Mouse (Mus musculus): ENCODE measurements around the gene Pknox2.

The Pknox2 gene

DNA sequence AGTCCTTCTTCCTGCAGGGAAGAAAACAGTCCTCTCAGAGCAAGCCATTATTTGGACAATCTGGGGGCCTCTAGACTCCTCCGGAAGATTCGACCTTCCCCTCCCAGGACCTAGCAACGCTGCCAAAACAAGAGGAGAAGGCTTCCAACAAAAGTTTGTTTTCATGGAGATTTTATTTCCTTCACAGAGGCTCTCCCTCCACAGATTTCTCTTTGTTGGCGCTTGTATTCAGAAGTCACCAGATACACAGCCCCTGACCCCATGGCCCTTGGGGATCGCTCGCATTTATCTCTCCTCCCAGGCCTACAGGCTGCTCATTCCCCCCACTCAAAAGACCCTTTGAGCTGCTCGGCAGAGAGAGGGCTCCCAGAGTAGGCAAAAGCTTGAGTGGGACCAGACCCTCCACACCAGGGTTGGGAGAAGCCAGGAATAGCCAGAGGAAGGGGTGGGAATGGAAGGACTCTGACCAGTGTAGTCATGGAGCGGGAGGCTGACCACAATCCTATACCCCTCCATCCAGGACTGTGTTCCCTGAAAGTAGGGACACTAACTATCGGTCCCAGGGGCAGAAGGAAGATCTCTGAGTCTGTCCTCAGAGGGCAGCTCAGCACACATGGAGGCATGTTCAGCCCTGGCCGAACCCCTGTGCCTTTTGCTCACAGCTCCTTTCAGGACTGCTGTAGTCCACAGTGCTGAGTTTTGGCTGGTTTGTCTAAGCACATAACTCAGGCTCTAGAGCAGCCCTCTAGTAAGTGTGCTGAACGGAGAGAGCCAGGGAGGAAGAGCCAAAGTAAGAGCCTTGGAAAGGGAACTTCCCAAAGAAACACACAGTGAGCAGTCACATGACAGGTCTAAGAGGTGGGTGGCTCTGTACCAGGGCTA lies 45.9 kb downstream of the Pknox2 start:
- ATAC-seq (ENCODE audit: low TSS enrichment): no peak

DNA sequence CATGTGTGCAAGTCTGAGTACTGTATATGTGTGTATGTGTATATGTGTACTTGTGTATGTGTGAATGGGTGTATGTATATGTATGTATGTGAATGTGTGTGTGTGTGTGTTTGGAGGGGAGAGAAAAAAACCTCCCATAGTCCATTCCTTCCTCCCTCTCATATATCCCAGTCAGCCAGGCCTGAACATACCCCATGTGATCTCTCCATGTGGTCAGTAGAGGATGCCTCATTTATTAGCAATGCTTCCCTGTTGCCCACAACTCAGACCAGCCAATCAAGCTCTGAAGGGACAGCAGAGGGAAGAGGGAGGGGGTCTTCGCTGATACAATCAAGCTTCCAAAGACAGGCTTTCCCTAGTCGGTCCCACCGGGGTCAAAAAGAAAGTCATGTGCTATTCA lies 47.6 kb downstream of the Pknox2 start:
- no peak for ATAC-seq (ENCODE audit: low TSS enrichment)

DNA sequence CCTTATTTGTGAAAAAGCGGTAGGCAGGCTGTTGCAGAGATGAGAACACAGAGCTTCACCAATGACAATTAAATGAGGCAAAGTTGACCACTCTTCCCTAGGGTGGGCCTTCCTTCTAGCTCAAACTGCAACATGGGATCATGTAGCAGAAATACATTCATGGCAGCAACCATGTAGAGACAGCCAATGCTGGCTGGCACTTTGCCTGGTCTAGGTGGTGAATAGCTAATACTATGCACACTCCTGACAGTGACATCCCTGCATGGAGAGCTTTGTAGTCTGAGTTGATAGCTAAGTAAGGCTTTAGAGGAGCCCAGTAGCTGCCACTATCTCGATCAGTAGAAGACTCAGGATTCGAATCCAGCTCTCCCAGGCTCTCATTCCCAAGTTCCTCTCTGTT lies 48.6 kb downstream of the Pknox2 start:
- no peak for ATAC-seq (ENCODE audit: low TSS enrichment)

DNA sequence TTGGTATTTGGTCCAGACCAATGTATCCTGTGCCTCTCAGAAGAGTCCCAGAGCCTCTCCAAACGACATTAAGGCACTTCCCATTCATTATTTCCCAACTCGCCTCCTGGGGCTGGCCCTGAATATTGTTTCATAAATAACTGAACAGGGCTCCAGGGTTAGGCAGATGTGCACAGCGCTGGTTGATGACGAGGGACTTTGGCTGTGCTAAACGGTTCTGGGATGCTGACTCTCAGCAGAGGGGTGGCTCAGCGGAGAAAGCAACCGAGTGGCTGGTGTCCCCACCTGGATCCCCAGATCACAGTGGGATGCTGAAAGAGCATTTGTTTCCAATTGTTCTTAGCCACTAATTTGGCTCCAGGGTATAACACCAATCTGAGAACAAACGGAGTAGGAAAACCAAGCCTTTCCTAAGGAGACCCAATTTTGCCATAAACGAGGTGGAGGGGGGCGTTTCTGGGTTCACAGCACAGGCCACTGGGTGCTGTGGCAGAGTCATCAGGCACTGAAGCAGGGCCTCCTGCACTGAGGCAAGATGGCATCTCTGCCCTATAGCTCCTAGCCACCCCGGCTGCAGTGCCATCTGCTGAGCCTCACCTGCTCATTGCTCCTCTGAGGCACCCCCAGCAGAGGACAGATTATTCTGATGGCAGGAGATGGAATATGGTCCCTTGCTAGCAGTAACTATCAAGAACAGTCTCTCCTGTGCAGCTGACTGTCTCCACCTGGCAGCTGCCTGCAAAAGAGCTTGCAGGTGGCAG lies 52.8 kb downstream of the Pknox2 start:
- no peak for ATAC-seq (ENCODE audit: low TSS enrichment)

DNA sequence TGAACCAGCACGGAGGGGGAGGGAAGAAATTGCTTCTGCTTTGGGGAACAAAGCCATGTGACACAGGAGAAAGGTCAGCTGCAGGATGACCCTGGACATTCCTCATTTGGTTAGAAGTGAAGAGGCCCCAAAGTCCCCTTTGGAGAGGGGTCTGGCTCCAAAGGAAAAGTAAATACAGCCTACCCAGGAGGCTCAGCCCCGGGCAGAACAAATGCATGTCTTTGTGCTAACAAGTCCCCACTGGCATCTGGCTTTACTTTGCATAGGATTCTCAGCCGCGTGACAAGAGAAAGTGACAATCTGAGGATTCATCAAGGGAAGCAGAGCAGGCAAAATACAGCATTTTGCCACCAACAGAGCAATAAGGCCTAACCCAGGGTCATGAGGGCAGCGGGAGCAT lies 54.1 kb downstream of the Pknox2 start:
- no peak for ATAC-seq (ENCODE audit: low TSS enrichment)

DNA sequence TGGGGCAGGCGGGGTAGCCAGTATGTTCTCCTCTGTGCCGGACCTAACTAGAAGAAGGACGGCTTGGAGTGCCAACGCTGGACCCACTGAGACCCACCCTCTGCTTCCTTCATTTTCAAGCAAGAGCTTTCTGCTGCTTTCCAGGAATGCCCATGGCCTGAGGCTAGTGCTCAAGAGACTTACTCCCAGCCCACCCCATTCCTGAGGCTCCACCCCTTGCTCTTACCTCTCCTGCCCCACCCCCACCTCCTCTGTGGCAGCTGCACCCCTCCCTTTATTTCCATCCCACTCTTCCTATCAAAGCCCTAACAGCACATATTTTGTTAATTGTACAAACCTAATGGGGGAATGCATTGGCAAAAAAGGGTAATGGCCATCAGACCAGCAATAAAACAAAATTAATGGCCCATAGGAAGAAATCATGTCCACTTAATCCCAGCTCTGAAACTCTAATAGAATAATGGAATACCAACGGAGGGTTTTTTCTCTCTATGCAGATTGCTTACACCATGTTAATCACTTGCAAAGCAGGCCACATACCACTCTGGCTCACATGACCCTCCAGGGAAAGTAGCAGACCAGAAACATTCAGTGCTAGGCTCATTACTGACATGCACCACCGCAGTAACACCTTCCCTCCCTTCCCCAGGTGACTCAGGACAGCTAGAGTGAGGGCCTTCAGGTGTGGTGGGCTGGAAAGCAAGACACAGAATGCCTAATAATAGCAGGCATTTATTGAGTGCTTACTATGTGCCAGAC lies 57.1 kb downstream of the Pknox2 start:
- no peak for ATAC-seq (ENCODE audit: low TSS enrichment)

DNA sequence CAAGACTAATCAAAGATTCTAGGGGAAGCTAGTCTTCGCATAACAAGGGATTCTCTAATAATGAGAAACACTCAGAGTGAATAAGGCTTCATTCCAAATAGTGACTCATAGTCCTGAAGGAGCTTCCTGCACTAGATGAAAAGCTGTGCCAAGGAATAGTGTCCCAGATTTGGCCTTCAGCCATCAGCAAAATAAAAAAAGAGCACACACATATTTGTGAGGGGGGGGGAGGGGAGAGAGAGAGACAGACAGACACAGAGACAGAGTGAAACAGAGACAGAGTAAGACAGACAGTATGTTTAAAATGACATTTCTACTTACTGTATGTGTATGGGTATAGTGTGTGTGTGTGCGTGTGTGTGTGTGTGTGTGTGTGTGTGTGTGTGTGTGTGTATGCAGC lies 61.8 kb downstream of the Pknox2 start:
- ATAC-seq (ENCODE audit: low TSS enrichment): peak; percentile 72; the same call in 1 of the 2 replicates

DNA sequence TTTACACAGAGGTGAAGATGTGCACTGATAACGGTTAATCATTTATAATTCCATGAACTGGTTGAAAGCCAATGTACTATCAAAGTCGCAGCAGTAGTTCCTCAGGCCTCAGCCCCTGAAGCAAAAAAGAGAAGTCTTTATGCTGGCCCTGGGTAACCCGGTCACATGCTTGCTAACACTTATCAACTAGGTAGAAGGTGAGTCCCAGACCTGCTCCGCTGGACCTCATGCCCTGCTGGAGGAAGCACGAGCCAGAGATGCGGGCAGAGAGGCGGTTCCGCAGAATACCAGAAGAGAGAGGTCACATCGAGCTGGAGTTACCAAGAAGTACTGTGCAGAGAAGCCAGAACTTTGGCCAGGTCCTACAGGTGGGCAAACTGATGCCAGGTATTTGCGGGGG lies 65.0 kb downstream of the Pknox2 start:
- no peak for ATAC-seq (ENCODE audit: low TSS enrichment)

DNA sequence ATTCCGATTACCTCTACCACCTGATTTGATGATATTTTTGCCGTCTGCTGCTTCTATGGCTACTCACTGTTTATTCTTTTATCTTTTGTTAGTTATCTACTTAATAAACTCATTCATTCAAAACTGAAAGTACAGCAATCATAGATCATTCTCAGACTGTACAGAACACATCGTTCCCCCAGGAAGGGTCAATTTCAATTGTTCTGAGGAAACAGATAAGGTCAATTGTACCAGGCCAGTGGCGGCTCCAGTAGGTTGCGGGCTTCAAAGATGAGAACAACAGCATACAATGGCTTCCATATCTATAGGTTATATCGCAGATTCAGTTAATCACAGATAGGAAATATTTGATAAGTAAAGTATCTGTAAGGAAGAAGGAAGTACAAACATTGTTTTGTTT lies 66.9 kb downstream of the Pknox2 start:
- ATAC-seq (ENCODE audit: low TSS enrichment): no peak

DNA sequence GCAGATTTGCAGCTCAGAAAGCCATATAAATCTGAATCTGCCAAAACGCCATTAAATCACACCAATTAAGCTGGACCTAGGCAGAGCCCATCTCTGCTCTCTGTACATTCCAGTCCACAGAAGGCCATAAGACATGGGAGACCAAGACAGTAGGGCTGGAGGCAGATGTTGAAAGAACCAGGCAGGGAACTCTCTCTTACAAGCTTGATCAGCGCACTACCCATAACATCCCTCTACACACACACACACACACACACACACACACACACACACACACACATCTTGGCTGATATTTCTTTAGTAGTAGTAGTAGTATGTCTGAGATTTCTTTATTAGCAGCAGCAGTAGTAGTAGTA lies 70.2 kb downstream of the Pknox2 start:
- ATAC-seq (ENCODE audit: low TSS enrichment): no peak; the same call in 1 of the 2 replicates

DNA sequence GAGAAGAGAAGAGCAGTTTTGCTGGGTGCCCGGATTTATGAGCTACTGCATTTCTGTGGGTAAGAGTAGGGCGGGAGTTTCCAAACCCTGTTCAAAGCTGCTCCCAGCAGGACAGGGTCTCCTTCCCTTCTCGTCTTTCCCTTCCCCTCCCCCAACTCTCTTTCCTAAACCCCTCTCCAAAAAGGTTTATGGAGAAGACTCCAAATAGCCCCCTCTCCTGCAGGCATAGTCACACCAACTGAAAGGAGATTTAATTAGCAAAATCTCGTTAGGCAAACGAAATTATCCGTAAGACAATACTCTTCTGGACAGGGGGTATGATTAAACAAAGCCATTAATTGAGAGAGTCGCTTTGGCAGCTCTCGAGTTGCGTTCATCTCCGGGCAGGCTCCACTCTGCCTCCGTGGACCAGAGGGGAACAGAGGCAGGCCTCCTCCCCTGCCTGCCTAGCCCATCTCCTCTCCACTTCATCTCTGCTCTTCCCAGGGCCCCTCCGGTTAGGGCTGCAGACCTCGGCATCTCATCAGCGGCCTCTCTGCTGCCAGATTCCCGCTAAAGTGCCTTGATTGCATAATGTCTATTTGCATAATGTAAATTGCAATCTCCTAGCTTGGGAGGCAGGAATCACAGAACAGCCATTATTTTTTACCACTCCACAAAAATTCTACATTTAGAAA lies 70.7 kb downstream of the Pknox2 start:
- peak; percentile 79 for ATAC-seq (ENCODE audit: low TSS enrichment)

DNA sequence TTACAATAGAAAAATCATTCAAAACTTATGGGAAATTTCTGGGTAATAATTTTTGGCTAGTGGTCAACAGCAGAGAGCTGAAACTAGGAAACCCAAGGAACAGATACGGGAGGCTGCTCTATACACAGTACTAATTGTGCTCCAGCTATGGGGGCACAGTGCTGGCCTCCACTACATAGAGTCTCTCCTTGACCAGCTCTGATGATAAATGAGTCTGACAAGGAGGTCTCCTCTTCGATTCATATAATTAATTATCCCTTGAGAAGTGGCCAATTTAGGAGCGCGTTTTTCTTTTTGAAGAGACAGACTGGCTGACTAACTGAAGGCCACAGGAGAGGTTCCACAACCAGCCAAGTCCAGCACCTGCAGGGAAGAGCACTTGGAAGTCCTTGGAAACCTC lies 71.3 kb downstream of the Pknox2 start:
- no peak for ATAC-seq (ENCODE audit: low TSS enrichment)

DNA sequence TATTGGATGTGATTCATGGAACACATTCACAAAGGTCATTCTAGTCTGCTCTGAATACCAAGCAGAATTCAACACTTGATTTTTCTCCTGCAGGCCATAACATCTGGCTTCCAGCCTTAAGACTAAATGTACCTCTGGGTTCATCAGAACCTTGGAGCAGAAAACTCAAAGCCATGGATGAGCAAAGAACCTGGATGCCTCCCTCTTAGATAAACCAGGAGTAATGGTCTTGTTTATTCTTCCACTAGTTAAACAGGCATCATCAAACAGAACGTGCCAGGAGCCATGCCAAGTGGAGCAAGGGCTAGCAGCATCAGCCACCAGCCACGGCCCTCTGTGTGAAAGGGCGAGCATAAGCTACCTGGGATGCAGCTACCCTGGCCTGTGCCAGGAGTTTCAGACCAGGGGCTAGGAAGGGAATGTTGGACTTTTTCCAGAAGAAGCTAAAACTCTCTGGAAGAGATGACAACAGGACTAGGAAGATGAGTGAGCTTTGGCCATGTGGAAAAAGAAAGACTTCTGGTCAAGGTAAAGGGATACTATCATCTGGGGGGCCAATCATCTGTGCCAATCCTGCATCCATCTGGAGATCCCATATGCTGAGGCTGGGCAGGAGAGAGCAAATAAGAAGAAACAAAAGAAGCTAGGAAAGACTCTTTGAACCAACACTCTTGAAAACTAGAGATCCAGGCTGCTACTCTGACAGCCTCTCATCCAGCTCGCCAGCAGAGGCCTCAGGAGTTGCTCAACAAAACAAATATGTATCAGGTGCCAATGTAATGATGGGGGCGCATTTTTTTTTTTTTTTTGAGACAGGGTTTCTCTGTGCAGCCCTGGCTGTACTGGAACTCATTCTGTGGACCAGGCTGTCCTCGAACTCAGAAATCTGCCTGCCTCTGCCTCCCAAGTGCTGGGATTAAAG lies 77.6 kb downstream of the Pknox2 start:
- no peak for ATAC-seq (ENCODE audit: low TSS enrichment)

DNA sequence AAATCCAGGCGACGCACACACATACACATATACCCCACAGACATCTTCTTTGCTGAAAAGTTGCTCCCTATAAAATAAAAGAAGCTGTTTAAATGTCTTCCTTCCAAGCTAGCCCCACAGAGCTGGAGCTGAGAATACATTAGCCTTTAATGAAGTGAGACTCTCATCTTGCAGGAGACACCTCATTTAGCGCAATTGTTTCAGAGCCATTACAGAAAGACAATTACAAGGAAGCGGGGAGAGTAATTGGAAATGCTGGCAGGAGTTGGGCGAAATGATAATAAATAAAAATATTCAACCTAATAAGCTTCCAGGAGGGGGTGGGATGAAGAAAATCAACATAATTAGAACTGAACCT lies 79.8 kb downstream of the Pknox2 start:
- no peak for ATAC-seq (ENCODE audit: low TSS enrichment)

DNA sequence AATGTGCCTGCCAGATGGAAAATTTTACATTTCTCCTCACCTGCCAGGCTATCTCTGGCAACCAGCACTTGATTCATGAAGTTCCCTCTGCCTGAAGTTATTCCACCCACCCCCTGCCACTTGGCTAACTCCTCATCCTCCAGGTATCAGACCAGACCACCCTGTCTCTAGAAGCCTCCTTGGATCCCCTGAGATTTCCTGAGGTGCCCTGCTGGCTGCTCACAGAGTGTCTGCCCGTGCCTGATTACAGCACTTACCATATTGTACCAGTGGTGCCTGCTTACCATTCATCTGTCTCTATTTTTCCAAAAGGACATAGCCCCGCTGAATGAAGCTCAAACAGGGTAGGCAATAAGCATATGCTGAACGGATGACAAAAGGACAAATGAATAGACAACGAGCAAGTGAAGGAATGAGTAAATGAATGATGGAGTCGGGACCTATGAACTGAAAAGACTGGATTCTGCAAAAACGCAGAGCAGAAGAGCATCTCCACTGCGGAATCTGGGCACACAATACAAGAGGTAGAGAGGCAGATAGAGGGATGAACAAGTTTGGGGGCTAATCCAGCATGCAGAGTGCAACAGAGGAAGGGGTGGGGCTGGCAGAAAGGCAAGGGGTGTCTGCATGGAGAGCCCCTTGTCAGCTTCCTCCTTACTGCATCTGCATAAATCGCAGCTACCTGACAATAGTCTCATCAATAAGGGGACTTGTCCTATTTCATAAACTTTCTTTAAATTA lies 80.3 kb downstream of the Pknox2 start:
- ATAC-seq (ENCODE audit: low TSS enrichment): 0 out of 2 replicates have a peak, but pooled peaks have one; percentile 18

DNA sequence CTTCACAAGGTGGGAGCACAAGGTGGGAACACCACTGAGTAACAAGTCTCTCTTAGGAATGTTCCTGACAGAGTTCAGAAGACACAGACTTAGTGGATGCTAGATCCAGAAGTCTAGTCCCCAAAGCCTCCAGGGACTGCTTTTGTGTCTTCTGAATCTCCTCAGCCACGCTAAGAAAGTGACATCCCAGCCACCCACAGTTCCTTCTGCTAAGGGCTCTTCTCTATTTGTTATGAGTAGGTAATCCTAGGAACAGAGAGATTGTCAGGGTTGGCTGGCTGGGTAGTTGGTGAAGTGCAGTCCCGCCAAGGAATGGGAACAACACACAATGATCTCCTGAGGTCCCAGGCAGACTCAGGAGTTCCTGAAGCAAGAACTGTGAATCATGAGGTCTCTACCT lies 85.6 kb downstream of the Pknox2 start:
- peak; percentile 71 for ATAC-seq (ENCODE audit: low TSS enrichment)

DNA sequence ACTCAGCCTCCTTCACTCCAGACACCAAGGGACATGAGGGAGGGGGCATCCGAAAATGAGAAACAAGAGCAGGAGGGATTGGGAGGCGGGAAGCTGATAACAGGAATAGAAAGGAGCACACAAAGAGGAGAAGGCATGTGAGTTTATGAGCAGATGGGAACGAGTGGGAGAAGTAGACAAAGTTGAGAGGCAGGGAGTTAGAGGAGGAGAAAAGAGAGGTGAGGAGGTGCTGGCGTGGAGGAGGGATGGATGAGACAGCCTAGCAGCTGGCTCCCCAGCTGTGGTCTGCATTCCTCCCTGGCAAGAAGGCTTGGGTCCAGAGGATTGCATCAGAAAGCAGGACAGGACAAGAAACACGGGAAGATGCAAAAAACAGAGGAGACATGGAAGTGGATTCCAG lies 92.5 kb downstream of the Pknox2 start:
- peak; percentile 78 for ATAC-seq (ENCODE audit: low TSS enrichment)

DNA sequence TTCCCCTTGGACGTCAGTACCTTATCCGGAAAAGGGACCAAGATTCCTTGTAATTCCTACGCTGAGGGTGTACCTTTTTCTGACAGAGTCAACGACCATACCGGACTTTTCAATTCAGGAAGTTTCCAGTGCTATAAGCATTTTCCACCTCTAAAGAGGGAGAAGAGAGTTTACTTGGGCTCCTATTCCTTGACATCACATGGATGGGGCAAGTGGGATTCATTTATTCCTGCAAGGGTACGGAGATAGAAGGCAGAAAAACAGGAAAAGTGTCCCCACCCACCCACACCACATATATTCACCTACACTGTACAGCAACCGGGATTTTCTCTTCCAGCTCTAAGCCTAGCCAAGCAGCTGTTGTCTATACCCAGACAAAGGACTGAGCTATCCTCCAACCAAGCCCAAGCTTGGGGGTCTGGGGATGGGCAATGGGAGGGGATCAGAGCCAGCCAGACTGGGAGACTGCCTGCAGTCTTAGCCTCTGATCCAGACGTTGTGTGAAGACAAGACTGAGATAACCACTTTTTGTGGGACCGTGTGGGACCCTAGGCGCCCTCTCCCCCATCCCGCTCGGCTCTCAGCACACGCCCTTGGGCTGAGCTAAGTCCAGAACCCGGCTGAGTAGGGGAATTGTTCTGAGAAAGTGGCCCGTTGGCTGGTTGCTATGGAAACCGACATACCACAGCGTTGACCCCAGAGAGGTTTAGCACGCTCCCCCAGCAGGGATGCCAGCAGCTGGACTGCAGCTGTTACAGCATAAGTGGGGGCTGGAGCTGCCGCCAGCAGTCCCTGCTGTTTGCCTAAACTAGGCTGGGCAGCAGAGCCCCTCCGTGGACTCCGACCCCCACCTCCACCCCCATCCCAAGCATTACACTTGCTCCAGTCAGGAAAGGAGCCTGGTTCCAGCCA lies 93.3 kb downstream of the Pknox2 start:
- peak; percentile 42 for ATAC-seq (ENCODE audit: low TSS enrichment)

DNA sequence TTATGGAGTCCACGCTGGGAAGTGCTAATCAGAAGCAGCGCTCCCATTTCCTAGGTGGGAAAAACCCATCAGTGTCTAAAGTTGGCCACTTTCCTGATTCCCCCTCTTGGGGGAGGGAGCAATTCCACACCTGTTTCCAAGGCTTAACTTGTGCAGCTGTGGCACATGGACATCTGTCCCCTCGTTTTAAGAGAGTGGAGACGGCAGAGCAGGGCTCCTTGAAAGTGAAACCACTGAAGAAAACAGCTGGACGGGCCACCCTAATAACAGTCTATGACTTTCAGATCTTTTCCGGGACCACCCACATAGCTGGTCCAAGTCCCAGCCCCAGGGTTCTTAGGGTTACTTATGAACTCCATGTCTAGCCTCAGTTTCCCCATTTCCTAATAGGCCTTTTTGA lies 94.2 kb downstream of the Pknox2 start:
- no peak for ATAC-seq (ENCODE audit: low TSS enrichment)

Data from frontal cortex, adult (tissue).